Mouse (Mus musculus) ES-E14 (cell line): ENCODE measurements around the gene Map4k1.

Source experiments
- CHD2 ChIP-seq: IDR thresholded peaks from 2 replicates; pipeline ENCODE4 v1.6.1; 2014; ENCODE audit warnings: mild to moderate bottlenecking, low read depth, low read length, inconsistent platforms
- HCFC1 ChIP-seq: IDR thresholded peaks from 2 replicates; pipeline ENCODE4 v1.6.1; 2012; ENCODE audit warnings: low read length, inconsistent platforms, borderline replicate concordance; ENCODE audit not compliant: insufficient read depth
- ZC3H11A ChIP-seq: IDR thresholded peaks from 2 replicates; pipeline ENCODE4 v1.6.1; 2012; ENCODE audit warnings: low read depth, mild to moderate bottlenecking, inconsistent platforms, low read length, borderline replicate concordance
- ZNF384 ChIP-seq: IDR thresholded peaks from 2 replicates; pipeline ENCODE4 v1.6.1; 2012; ENCODE audit warnings: low read depth, low read length, inconsistent platforms

- TF ChIP-seq HCFC1, result no peak
- TF ChIP-seq ZNF384, result no peak
- TF ChIP-seq ZC3H11A, result no peak
- TF ChIP-seq CHD2, result no peak
Observed at GRCm38 (mm10) chr7:29025566-29025965, 43.7 kb downstream of the Map4k1 start.
